Mouse (Mus musculus): Measurements from ENCODE around the gene Haao. TPM values are rescaled to one million over a fixed set of nuclear protein-coding genes. Genes with fewer than 3 reads are reported as not detected.

Gene Haao
- polyA plus RNA-seq (2014; fragmentation: Nextera tagmentation; extraction: Ambion mirVana), result 0.72 and 0.91 TPM in 2 replicates

- no peak within 1 kb of the TSS for H3K27ac ChIP-seq (ENCODE audit: low read depth, low read length)
- H3K4me2 ChIP-seq (replicated peaks; ENCODE audit: low read depth, low read length), result no peak within 1 kb of the TSS
- no peak within 1 kb of the TSS for H3K4me3 ChIP-seq (ENCODE audit: low read length)
- no peak for ATAC-seq (ENCODE audit: low FRiP score, low TSS enrichment)
- H3K9me3 ChIP-seq (ENCODE audit: control insufficient read depth, low read length), result no peaks in the 10 kb centered on the region
- 75% methylated on average over 3 of the region's 3 CpGs for WGBS
- H3K36me3 ChIP-seq (ENCODE audit: control insufficient read depth, insufficient read depth, low read length), result no peaks in the 10 kb centered on the region
- no peaks in the 10 kb centered on the region for H3K27me3 ChIP-seq (ENCODE audit: control insufficient read depth, insufficient read depth, low read length)
- H3K9ac ChIP-seq (ENCODE audit: low read depth, low read length), result no peak within 1 kb of the TSS
- no peaks in the 10 kb centered on the region; the same call in 1 of the 2 replicates for H3K4me1 ChIP-seq (ENCODE audit: control insufficient read depth, insufficient read depth, low read length)
Observed at GRCm38 (mm10) chr17:83847815-83848214, at the start of gene Haao. Gene Haao, minus strand, starts transcription at chr17:83847963.

- Histone ChIP-seq H3K36me3 (ENCODE audit: control insufficient read depth, insufficient read depth, low read length) (no peaks in the 10 kb centered on the region), H3K9ac (ENCODE audit: low read depth, low read length) (0 out of 2 replicates have a peak overlapping the region, but pooled peaks have one; percentile 13), H3K4me2 (replicated peaks; ENCODE audit: low read depth, low read length) (no peak overlapping the region), H3K27me3 (ENCODE audit: control insufficient read depth, insufficient read depth, low read length) (no peaks in the 10 kb centered on the region), H3K4me1 (ENCODE audit: control insufficient read depth, insufficient read depth, low read length) (peaks cover 30% of the 10 kb centered on the region), H3K4me3 (ENCODE audit: low read length) (no peak overlapping the region), H3K9me3 (ENCODE audit: control insufficient read depth, low read length) (no peaks in the 10 kb centered on the region), H3K27ac (ENCODE audit: low read depth, low read length) (no peak overlapping the region)
- 66% methylated on average over 8 of the region's 8 CpGs for WGBS
- no peak for ATAC-seq (ENCODE audit: low FRiP score, low TSS enrichment)
Observed at GRCm38 (mm10) chr17:83897361-83897799, 49.6 kb upstream of the Haao start.

DNA sequence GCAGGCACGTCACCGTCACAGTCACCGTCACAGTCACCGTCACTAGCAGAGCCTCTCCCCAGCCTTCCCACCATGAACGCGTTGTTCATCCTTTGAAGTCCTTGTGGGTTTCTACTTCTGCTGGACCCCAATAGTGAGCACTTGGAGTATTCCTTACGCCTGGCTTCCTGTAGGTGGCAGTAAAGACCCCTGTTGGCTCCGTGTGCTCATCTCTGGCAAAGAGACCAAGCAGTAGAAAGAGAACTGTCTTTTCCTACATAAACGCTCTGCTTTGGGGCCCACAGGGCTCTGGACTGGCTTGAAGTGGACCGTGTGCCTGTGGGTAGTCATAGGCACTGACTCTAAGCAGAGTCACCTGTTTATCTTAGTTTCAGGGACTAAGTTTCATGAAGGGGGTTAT lies 49.0 kb upstream of the Haao start:
- no peak overlapping the region for H3K9ac ChIP-seq (ENCODE audit: low read depth, low read length)
- H3K4me2 ChIP-seq (replicated peaks; ENCODE audit: low read depth, low read length), result no peak overlapping the region
- H3K4me1 ChIP-seq (ENCODE audit: control insufficient read depth, insufficient read depth, low read length), result peaks cover 26% of the 10 kb centered on the region
- no peaks in the 10 kb centered on the region for H3K27me3 ChIP-seq (ENCODE audit: control insufficient read depth, insufficient read depth, low read length)
- no peak overlapping the region for H3K4me3 ChIP-seq (ENCODE audit: low read length)
- H3K36me3 ChIP-seq (ENCODE audit: control insufficient read depth, insufficient read depth, low read length), result no peaks in the 10 kb centered on the region
- no peak for ATAC-seq (ENCODE audit: low FRiP score, low TSS enrichment)
- no peaks in the 10 kb centered on the region for H3K9me3 ChIP-seq (ENCODE audit: control insufficient read depth, low read length)
- peak overlapping the region; percentile 2; the same call in 1 of the 2 replicates for H3K27ac ChIP-seq (ENCODE audit: low read depth, low read length)
- WGBS, result 30% methylated on average over 10 of the region's 10 CpGs

DNA sequence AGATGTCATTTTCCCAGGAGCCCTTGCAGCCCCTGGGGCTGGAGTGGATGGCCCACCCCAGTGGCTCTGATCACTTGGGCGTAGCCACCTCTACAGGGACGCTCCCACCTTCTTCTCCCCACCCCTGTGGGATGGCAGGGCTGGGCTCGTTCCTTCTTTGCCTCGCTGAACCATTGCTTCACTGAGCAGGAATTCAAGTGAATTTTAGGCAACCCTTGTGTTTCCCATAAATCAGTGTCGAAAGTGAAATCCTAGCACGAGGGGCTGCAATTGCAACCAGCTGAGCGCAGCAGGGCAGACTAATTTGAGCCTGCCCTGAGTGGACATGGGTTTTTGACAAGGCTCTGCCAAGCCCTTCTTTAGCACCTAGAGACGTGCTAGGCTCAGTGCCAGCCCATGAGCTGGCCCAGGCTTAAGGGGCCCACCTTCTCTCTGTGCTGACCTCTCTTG lies 47.6 kb upstream of the Haao start:
- no peak overlapping the region for H3K9ac ChIP-seq (ENCODE audit: low read depth, low read length)
- no peak overlapping the region for H3K4me3 ChIP-seq (ENCODE audit: low read length)
- H3K27ac ChIP-seq (ENCODE audit: low read depth, low read length), result peak overlapping the region; percentile 24
- peak; percentile 93 for ATAC-seq (ENCODE audit: low FRiP score, low TSS enrichment)
- H3K4me2 ChIP-seq (replicated peaks; ENCODE audit: low read depth, low read length), result no peak overlapping the region
- H3K9me3 ChIP-seq (ENCODE audit: control insufficient read depth, low read length), result no peaks in the 10 kb centered on the region
- WGBS, result 15% methylated on average over 8 of the region's 8 CpGs
- peaks cover 40% of the 10 kb centered on the region for H3K4me1 ChIP-seq (ENCODE audit: control insufficient read depth, insufficient read depth, low read length)
- H3K27me3 ChIP-seq (ENCODE audit: control insufficient read depth, insufficient read depth, low read length), result no peaks in the 10 kb centered on the region
- H3K36me3 ChIP-seq (ENCODE audit: control insufficient read depth, insufficient read depth, low read length), result no peaks in the 10 kb centered on the region

DNA sequence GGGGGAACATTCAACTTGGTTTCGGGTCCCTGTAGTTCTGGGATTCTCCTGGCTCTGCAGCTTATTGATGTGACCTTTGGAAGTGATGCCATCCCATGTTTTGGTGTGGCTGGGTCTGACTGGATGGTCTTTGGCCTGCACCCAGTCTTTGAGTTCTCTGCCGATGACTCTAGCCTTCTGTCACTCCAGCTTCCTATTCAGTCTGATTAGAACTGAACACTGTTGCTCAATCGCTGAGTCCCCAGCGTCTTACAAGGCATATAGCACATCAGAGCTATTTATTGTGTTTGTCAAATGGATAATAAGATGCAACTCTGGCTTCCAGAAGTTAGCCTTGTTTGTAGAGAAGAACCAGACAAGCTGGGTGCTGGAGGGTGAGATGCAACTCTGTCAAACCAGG lies 45.4 kb upstream of the Haao start:
- WGBS, result 93% methylated on average over 4 of the region's 4 CpGs
- H3K27ac ChIP-seq (ENCODE audit: low read depth, low read length), result no peak overlapping the region
- peaks cover 40% of the 10 kb centered on the region for H3K4me1 ChIP-seq (ENCODE audit: control insufficient read depth, insufficient read depth, low read length)

GRCm38 (mm10) chr17:83891864-83892263 lies 44.1 kb upstream of the Haao start:
- Histone ChIP-seq H3K27ac (ENCODE audit: low read depth, low read length) (0 out of 2 replicates have a peak overlapping the region, but pooled peaks have one; percentile 86), H3K4me3 (ENCODE audit: low read length) (no peak overlapping the region), H3K9ac (ENCODE audit: low read depth, low read length) (no peak overlapping the region), H3K27me3 (ENCODE audit: control insufficient read depth, insufficient read depth, low read length) (no peaks in the 10 kb centered on the region), H3K4me2 (replicated peaks; ENCODE audit: low read depth, low read length) (no peak overlapping the region), H3K9me3 (ENCODE audit: control insufficient read depth, low read length) (no peaks in the 10 kb centered on the region), H3K36me3 (ENCODE audit: control insufficient read depth, insufficient read depth, low read length) (no peaks in the 10 kb centered on the region), H3K4me1 (ENCODE audit: control insufficient read depth, insufficient read depth, low read length) (peaks cover 28% of the 10 kb centered on the region)
- no peak for ATAC-seq (ENCODE audit: low FRiP score, low TSS enrichment)
- whole genome bisulfite sequencing, result 55% methylated on average over 9 of the region's 9 CpGs

More for the DNA sequence above, 45.4 kb upstream of the Haao start:
- Histone ChIP-seq H3K36me3 (ENCODE audit: control insufficient read depth, insufficient read depth, low read length) (no peaks in the 10 kb centered on the region), H3K4me2 (replicated peaks; ENCODE audit: low read depth, low read length) (no peak overlapping the region), H3K4me3 (ENCODE audit: low read length) (no peak overlapping the region), H3K27me3 (ENCODE audit: control insufficient read depth, insufficient read depth, low read length) (no peaks in the 10 kb centered on the region), H3K9me3 (ENCODE audit: control insufficient read depth, low read length) (no peaks in the 10 kb centered on the region), H3K9ac (ENCODE audit: low read depth, low read length) (no peak overlapping the region)
- ATAC-seq (ENCODE audit: low FRiP score, low TSS enrichment), result no peak

GRCm38 (mm10) chr17:83890373-83890696 lies 42.6 kb upstream of the Haao start:
- Histone ChIP-seq H3K27me3 (ENCODE audit: control insufficient read depth, insufficient read depth, low read length) (no peaks in the 10 kb centered on the region), H3K4me1 (ENCODE audit: control insufficient read depth, insufficient read depth, low read length) (peaks cover 17% of the 10 kb centered on the region), H3K9me3 (ENCODE audit: control insufficient read depth, low read length) (no peaks in the 10 kb centered on the region), H3K4me2 (replicated peaks; ENCODE audit: low read depth, low read length) (no peak overlapping the region), H3K27ac (ENCODE audit: low read depth, low read length) (peak overlapping the region; percentile 86), H3K4me3 (ENCODE audit: low read length) (no peak overlapping the region), H3K9ac (ENCODE audit: low read depth, low read length) (no peak overlapping the region), H3K36me3 (ENCODE audit: control insufficient read depth, insufficient read depth, low read length) (no peaks in the 10 kb centered on the region)
- WGBS, result 21% methylated on average over 5 of the region's 5 CpGs
- peak; percentile 20; the same call in 1 of the 2 replicates for ATAC-seq (ENCODE audit: low FRiP score, low TSS enrichment)

DNA sequence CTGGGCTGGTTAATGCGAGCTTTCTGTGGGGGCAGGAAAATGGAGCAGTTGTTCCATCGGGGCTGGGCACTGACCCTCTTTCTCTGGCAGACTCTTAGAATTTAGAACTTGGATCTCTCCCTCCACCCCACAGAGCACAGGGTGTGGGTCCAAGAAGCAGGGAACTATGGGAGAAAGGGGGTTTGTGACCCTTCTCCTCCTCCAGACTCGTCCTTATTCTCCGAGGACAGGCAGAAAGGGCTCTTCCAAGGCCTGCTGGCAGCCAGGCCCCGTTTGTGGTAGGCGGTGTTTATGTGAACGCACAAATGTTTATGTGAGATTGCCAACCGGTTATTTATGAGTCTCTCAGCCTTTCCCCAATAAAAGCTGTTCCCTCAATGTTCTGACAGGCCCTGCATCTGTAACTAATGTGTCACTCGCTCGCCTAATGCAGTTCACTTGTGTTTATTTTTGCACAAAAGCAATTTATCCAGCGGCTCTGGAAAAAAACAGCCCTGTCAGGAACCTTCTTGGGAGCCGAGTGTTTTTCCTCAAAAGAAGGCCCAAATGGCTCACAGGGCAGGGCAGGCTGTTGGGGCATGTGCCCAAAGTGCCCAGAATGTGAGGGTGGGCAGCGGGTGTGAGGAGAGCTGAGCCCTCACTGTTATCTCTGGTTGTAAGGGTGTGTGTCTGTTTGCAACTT lies 42.1 kb upstream of the Haao start:
- Histone ChIP-seq H3K36me3 (ENCODE audit: control insufficient read depth, insufficient read depth, low read length) (no peaks in the 10 kb centered on the region), H3K27me3 (ENCODE audit: control insufficient read depth, insufficient read depth, low read length) (no peaks in the 10 kb centered on the region), H3K4me1 (ENCODE audit: control insufficient read depth, insufficient read depth, low read length) (peaks cover 17% of the 10 kb centered on the region), H3K9ac (ENCODE audit: low read depth, low read length) (no peak overlapping the region), H3K27ac (ENCODE audit: low read depth, low read length) (peak overlapping the region; percentile 86; the same call in 1 of the 2 replicates), H3K4me3 (ENCODE audit: low read length) (no peak overlapping the region), H3K4me2 (replicated peaks; ENCODE audit: low read depth, low read length) (no peak overlapping the region), H3K9me3 (ENCODE audit: control insufficient read depth, low read length) (no peaks in the 10 kb centered on the region)
- peak; percentile 52 for ATAC-seq (ENCODE audit: low FRiP score, low TSS enrichment)
- WGBS, result 28% methylated on average over 13 of the region's 13 CpGs

DNA sequence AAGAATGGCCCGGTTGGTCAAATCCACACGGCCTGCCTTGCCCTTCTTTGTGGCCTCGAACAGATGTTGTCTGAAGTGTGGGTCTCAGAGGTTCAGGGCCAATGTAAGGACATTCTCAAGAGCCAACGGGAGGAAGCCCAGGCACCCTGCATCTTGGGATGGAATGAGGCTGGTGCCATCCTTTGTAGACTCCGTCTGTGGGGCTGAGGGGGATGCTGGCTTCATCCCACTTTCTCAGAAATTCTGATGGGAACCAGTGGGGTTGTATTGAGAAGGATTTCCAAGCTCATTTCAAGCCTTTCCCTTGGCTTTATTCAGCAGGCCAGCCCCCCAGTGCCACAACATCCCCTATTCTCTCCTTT lies 41.5 kb upstream of the Haao start:
- Histone ChIP-seq H3K4me1 (ENCODE audit: control insufficient read depth, insufficient read depth, low read length) (peaks cover 17% of the 10 kb centered on the region), H3K4me2 (replicated peaks; ENCODE audit: low read depth, low read length) (no peak overlapping the region), H3K27me3 (ENCODE audit: control insufficient read depth, insufficient read depth, low read length) (no peaks in the 10 kb centered on the region), H3K9me3 (ENCODE audit: control insufficient read depth, low read length) (no peaks in the 10 kb centered on the region), H3K27ac (ENCODE audit: low read depth, low read length) (peak overlapping the region; percentile 86; the same call in 1 of the 2 replicates), H3K4me3 (ENCODE audit: low read length) (no peak overlapping the region), H3K9ac (ENCODE audit: low read depth, low read length) (no peak overlapping the region), H3K36me3 (ENCODE audit: control insufficient read depth, insufficient read depth, low read length) (no peaks in the 10 kb centered on the region)
- no peak for ATAC-seq (ENCODE audit: low FRiP score, low TSS enrichment)
- 69% methylated on average over 5 of the region's 5 CpGs for WGBS

Measured in kidney, embryonic 14.5 days (tissue).